Mouse (Mus musculus): ENCODE data around the gene March9. TPM values are rescaled to one million over a fixed set of nuclear protein-coding genes. Genes with fewer than 3 reads are reported as not detected.
A peak's percentile ranks its signal among the peaks of the same experiment; 100 is the strongest.

The March9 gene
- polyA plus RNA-seq, 1 experiment: 1.7 TPM

DNA sequence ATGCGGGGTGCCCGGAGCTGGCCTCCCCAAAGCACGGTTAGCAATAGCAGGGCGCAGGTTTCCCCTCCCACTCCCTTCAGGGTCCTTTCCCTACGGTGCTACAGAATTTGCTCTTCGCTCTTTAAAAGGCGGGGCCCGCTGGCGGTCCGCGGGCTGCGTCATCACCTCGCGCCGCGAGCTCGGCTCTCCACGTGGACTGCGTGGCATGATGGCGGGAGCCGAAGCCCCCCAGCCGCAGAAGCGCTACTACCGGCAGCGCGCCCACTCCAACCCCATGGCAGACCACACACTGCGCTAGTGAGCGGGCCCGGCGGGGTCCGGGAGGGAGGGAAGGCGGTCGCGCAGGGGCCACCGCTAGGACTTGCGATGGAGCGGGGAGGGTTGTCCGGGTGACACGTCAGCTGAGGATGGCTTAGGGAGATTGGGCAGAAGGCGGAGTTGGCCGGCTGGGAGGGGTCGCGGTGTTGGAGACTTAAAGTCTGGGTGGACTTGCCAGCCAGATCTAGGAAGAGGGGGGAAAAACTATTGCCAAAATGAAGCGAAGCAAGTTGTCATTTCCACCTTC lies 18.1 kb downstream of the March9 start:
- peaks cover 9% of the 10 kb centered on the region for H3K4me1 ChIP-seq (ENCODE audit: control insufficient read depth, insufficient read depth, low read length)
- no peak for TF ChIP-seq POLR2A (IDR thresholded peaks at IDR 0.05; ENCODE audit: borderline replicate concordance, low read depth, low read length)
- no peak for TF ChIP-seq CTCF (IDR thresholded peaks at IDR 0.05; ENCODE audit: low read depth, low read length)
- H3K4me3 ChIP-seq (ENCODE audit: insufficient read depth, low read length): peak overlapping the region; percentile 99
- peak overlapping the region; percentile 36; the same call in 1 of the 2 replicates for H3K27ac ChIP-seq (ENCODE audit: insufficient read depth, low read depth, low read length)

DNA sequence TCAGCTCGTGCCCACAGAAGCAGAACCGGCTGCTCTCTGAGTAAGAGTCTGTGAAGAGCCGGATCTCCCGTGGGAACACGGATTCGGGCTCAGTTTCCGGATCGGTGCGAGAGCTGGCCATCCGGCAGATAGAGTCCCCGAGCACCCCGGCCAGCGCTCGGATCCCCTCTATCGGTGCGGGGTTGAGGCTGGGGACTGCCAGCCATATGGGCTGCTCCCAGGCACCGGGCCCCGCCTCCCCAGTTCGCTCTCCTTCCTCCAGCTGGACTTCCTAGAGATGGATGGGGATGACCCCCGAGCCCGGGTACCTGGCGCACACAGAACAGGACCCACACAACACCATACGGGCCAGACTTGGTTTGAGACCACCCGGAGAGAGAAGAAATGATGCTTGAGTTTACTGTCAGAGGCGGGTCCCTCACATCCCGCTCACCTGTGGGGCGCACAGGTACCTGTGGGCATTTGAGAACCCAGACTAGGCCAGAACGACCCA lies 18.7 kb downstream of the March9 start, which contains the start of the genes Mettl1 and Eef1akmt3:
TSS of gene Mettl1 (plus strand) at position 141 of the 493 bp plus-strand sequence.
TSS of gene Eef1akmt3 (minus strand) at position 240 of the 493 bp plus-strand sequence.
- Histone ChIP-seq H3K4me1 (ENCODE audit: control insufficient read depth, insufficient read depth, low read length) (peaks cover 9% of the 10 kb centered on the region), H3K27ac (ENCODE audit: insufficient read depth, low read depth, low read length) (peak within 1 kb of the TSS; percentile 36; the same call in 1 of the 2 replicates), H3K4me3 (ENCODE audit: insufficient read depth, low read length) (peak within 1 kb of the TSS; percentile 99)
- TF ChIP-seq POLR2A (IDR thresholded peaks at IDR 0.05; ENCODE audit: borderline replicate concordance, low read depth, low read length) (no peak), CTCF (IDR thresholded peaks at IDR 0.05; ENCODE audit: low read depth, low read length) (no peak)

DNA sequence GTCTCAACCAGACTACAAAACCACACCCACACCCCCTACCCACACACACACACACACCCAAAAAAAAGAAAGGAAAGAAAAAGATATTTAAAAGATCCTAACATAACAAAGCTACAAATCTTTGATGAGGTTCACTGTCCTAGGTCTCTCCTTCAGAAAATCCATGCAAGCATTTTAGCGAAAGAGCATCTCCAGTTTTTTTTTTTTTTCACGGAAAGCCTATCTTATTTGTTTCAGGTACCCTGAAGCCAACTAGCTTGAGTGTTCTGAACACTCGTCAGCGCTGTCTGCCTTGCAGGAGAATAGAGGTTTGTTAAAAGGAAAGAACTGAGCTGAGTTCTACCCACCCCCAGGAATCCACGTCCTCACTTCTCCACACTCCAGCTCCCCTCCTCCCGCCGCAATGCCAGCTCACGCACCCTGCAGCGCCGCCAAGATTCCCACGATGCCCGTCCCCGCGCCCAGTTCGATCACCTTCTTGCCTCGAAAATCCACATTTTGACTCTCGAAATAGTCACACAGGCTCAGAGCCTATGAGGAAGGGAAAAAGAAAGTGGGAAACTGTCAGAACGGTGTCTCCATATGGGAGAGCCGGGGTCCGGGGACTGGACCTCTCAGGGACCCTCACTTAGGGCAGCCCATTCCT lies 19.3 kb downstream of the March9 start:
- Histone ChIP-seq H3K4me1 (ENCODE audit: control insufficient read depth, insufficient read depth, low read length) (peaks cover 9% of the 10 kb centered on the region), H3K4me3 (ENCODE audit: insufficient read depth, low read length) (peak overlapping the region; percentile 99), H3K27ac (ENCODE audit: insufficient read depth, low read depth, low read length) (no peak overlapping the region)
- TF ChIP-seq CTCF (IDR thresholded peaks at IDR 0.05; ENCODE audit: low read depth, low read length): no peak
- TF ChIP-seq POLR2A (IDR thresholded peaks at IDR 0.05; ENCODE audit: borderline replicate concordance, low read depth, low read length): no peak

DNA sequence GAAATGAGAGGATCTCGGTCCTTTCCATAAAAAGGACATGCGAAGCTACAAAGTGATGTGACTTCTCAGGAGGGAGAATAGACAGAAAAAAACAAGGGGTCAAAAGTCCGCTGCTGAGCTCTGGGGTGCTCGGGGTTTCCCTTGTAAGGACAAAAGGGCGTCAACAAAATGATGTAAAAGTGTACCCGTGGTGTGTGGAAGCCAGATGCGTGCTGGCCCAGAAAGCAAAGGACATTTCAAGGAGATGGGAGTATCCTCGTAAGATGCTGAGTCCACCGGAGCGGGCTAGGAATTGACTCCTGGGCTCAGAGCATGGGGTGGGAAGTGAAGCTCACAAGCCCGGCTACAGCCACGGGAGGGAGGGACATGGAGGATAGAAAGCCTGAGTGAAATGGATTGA lies 22.3 kb downstream of the March9 start:
- TF ChIP-seq CTCF (IDR thresholded peaks at IDR 0.05; ENCODE audit: low read depth, low read length): no peak
- no peak for TF ChIP-seq POLR2A (IDR thresholded peaks at IDR 0.05; ENCODE audit: borderline replicate concordance, low read depth, low read length)
- H3K4me1 ChIP-seq (ENCODE audit: control insufficient read depth, insufficient read depth, low read length): peaks cover 3% of the 10 kb centered on the region; the same call in 1 of the 2 replicates
- H3K4me3 ChIP-seq (ENCODE audit: insufficient read depth, low read length): no peak overlapping the region
- no peak overlapping the region for H3K27ac ChIP-seq (ENCODE audit: insufficient read depth, low read depth, low read length)

DNA sequence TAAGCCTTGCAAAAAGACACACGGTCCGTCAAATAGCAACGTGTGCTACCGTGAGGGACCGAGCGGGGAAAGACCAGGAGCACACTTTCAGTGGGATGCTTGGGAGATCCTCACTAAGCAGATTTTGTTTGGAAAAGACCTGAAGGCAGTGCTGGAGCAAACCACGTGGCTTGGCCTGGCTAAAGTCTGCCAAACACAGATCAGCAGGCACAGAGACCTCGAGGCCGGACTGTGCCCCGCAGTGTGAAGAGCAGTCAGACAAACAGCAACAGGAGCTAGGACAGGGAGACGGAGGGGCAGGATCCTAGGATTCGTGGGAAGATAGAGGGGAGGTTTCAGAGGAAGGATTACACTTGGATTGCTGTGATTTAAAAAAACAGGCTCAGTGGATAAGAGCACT lies 23.7 kb downstream of the March9 start:
- no peak overlapping the region for H3K4me3 ChIP-seq (ENCODE audit: insufficient read depth, low read length)
- no peaks in the 10 kb centered on the region for H3K4me1 ChIP-seq (ENCODE audit: control insufficient read depth, insufficient read depth, low read length)
- TF ChIP-seq CTCF (IDR thresholded peaks at IDR 0.05; ENCODE audit: low read depth, low read length) (no peak), POLR2A (IDR thresholded peaks at IDR 0.05; ENCODE audit: borderline replicate concordance, low read depth, low read length) (no peak)
- H3K27ac ChIP-seq (ENCODE audit: insufficient read depth, low read depth, low read length): no peak overlapping the region

DNA sequence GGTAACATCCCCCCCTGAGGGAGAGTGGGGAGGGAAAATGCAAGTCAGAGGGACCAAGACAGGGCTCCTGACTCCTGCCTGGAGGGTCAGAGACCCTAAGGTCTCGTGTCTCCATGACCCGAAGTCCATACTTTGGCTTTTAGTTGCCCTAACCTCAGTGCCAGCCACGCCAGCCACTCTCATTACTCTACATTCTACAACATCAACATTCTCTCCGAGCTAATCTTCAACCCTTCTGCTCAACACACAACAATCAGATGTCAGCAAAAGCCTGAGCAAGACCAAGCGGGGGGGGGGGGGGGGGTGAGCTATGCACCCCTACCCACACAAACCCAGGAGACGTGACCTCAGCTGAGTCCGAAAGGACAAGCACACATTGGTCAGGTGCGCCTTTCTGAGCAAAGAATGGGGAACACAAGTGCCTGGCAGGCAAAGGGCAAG lies 26.7 kb downstream of the March9 start:
- H3K4me1 ChIP-seq (ENCODE audit: control insufficient read depth, insufficient read depth, low read length): no peaks in the 10 kb centered on the region
- H3K27ac ChIP-seq (ENCODE audit: insufficient read depth, low read depth, low read length): no peak overlapping the region
- no peak overlapping the region for H3K4me3 ChIP-seq (ENCODE audit: insufficient read depth, low read length)
- TF ChIP-seq POLR2A (IDR thresholded peaks at IDR 0.05; ENCODE audit: borderline replicate concordance, low read depth, low read length): no peak
- TF ChIP-seq CTCF (IDR thresholded peaks at IDR 0.05; ENCODE audit: low read depth, low read length): no peak

DNA sequence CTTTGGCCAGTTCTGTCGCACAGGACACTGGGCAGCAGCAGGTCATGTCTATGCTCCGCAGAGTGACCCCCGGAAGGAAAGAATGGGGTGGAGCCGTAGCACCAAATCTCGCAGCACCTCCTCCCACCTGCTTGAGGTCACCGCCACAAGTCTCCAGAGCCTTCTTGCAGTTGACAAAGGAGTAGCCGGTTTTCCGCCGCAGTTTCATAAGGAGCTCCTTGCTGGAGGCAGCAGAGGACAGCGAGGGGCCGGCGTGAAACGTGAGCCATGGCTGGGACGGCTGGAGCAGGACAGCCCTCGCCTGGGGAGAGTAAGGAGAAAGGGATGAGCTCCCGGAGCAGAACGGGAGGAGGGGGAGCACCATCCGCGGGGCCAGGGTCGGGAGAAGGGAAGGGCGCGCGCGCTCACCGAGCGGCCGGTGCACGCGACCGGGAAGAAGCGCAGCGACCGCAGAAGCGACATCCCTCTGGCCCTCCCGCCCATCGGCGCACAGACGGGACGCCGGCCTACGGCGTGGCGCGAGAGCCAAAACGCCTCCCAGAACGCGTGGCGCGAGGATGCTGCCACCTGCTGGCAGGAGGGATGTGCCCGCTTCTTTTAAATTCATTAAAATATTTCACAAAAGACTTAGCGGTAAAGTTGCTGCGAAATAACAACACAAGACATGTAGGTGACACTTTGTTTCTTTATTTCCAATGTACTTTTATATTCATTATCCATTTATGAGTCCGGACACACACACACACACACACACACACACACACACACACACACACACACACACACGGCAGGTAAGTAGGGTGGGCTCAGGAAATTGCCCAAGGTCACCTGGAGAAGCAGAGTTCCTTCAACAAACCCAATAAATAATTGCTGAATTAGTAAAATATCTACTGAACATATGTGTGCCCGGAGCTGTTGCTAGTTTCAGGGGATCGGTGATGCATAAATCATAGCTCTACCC lies 29.4 kb downstream of the March9 start, which contains the start of gene Tsfm:
TSS of gene Tsfm (minus strand) at position 505 of the 961 bp plus-strand sequence.
- no peaks in the 10 kb centered on the region for H3K4me1 ChIP-seq (ENCODE audit: control insufficient read depth, insufficient read depth, low read length)
- peak within 1 kb of the TSS; percentile 95 for H3K4me3 ChIP-seq (ENCODE audit: insufficient read depth, low read length)
- TF ChIP-seq CTCF (IDR thresholded peaks at IDR 0.05; ENCODE audit: low read depth, low read length) (peak; percentile 86), POLR2A (IDR thresholded peaks at IDR 0.05; ENCODE audit: borderline replicate concordance, low read depth, low read length) (no peak; the same call in 1 of the 2 replicates)
- peak within 1 kb of the TSS; percentile 52 for H3K27ac ChIP-seq (ENCODE audit: insufficient read depth, low read depth, low read length)

DNA sequence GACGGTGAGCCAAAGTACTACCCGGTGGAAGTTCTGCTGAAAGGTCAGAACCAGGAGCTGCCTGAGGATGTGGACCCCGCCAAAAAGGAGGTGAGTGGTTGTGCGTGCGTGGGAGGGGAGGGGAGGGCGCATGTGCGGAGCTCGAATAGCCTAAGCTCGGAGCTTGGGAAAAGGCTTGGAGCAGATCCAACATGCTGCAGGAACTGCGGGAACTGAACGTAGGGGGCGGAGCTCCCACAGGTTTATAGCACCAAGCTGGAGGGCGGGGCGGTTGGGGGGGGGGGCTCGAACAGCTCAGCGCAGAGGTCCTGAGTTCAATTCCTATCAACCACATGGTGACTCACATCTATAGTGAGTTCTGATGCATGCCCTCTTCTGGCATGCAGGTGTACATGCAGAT lies 41.6 kb downstream of the March9 start:
- TF ChIP-seq CTCF (IDR thresholded peaks at IDR 0.05; ENCODE audit: low read depth, low read length): no peak
- no peak overlapping the region for H3K27ac ChIP-seq (ENCODE audit: insufficient read depth, low read depth, low read length)
- H3K4me3 ChIP-seq (ENCODE audit: insufficient read depth, low read length): no peak overlapping the region
- no peaks in the 10 kb centered on the region for H3K4me1 ChIP-seq (ENCODE audit: control insufficient read depth, insufficient read depth, low read length)

DNA sequence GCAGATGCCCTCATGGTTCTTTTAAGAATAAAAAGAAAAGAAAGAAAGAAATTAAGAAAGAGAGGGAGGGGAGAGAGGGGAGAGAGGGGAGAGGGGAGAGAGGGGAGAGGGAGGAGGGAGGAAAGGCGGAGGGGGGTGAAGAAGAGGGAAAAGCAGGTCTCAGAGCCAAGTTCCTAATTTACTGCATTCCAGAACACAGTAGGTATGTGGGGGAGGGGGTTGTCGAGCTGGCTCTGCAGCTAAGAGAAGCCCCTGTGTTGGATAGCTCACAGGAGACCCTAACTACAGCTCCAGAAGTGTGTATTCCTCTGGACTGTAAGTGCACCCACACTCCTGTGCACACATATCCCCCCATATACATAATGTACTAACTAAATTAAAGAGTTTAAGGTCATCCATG lies 42.9 kb downstream of the March9 start:
- no peak overlapping the region for H3K4me3 ChIP-seq (ENCODE audit: insufficient read depth, low read length)
- no peak overlapping the region for H3K27ac ChIP-seq (ENCODE audit: insufficient read depth, low read depth, low read length)
- no peaks in the 10 kb centered on the region for H3K4me1 ChIP-seq (ENCODE audit: control insufficient read depth, insufficient read depth, low read length)
- TF ChIP-seq CTCF (IDR thresholded peaks at IDR 0.05; ENCODE audit: low read depth, low read length): no peak
- TF ChIP-seq POLR2A (IDR thresholded peaks at IDR 0.05; ENCODE audit: borderline replicate concordance, low read depth, low read length): no peak

Data from bone marrow macrophage, adult 2 months (primary cell).